In the genomic region with DNA sequence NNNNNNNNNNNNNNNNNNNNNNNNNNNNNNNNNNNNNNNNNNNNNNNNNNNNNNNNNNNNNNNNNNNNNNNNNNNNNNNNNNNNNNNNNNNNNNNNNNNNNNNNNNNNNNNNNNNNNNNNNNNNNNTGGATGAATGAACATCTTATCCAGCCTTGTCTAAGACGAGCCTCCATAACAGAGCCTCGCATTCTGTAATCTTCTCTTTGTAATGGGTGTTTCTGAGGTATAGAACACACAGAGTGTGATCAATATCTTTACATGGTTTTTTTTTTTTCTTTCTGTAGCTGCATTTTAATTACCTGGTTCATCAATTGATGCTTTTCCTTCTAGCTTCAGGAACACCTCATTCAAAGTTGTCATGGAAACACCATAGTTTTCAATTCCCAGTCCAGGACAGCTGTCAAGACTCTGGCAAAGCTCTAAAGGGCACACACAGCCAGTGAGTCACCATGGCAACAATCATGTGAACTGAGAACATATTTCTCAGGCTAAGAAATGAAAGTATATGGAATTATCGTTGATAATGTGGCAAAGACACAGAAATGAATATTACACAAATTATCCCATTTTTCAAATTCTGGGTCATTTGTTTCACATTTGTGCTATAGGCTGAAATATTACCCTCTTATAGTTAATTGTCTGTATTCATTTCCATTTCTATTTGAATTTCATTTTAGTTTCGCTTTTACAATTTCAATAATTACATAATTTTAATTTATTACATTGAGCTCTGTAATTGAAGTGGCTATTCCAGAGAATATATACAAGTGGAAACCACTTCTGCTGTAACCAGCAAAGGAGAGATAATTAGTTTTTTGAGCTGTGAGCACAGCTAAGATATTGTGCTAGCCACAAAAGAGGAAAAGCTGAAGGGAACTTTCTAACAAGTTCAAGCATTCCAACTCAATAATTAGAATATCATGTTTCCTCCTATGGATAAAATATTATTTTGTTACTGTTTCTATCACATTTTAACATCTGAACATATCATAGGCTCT, we compare ENCODE assay signal across 13 mouse cellular contexts. TPM values are rescaled to one million over a fixed set of nuclear protein-coding genes. Genes with fewer than 3 reads are reported as not detected.
DNase-seq lines count a peak whose midpoint lies in the region; ATAC-seq lines count a peak whose summit lies in the region.
"Had no signal": no experiment of that assay in that cellular context is flagged by ENCODE, and none has a peak within 500 bp of the region (broad histone marks: within the 10 kb centered on the region; RNA-seq: fewer than 3 reads in every experiment).

No protein-coding gene starts in this region.

- 0 out of 2 replicates have a peak, but pooled peaks cover 4% of the 10 kb centered on the region for H3K4me1 ChIP-seq in hindbrain, embryonic 13.5 days (replicated peaks)
- no peaks in the 10 kb centered on the region for H3K4me1 ChIP-seq in neural tube, embryonic 15.5 days

- peak; percentile 74; the same call in 1 of the 2 replicates for ATAC-seq in hindbrain, embryonic 13.5 days (ENCODE audit: low FRiP score)
- ATAC-seq in neural tube, embryonic 15.5 days (ENCODE audit: low FRiP score): peak; percentile 63; the same call in 1 of the 2 replicates
- no peak for ATAC-seq in inflammation-experienced regulatory T-cells, adult 6 months

- peak; percentile 6 to 9 for DNase-seq in left cerebral cortex, postnatal 25 days (ENCODE audit: low spot score in 2 of 2)
- DNase-seq in left cerebral cortex, adult 11 months (ENCODE audit: low spot score): no peak
- peak; percentile 13 for DNase-seq in embryo, embryonic 10.5 days (ENCODE audit: low spot score)
- DNase-seq in urinary bladder, postnatal 25 days (ENCODE audit: low spot score): no peak
- DNase-seq: heart, postnatal 36 days; spleen, adult 18-20 months; thymus, adult 18-20 months had no signal

- no peaks in the 10 kb centered on the region for H3K36me3 ChIP-seq in hindbrain, embryonic 13.5 days
- no peaks in the 10 kb centered on the region for H3K36me3 ChIP-seq in neural tube, embryonic 15.5 days

- H3K9me3 ChIP-seq in hindbrain, embryonic 13.5 days: no peaks in the 10 kb centered on the region
- no peaks in the 10 kb centered on the region for H3K9me3 ChIP-seq in neural tube, embryonic 15.5 days (replicated peaks)

- H3K4me3 ChIP-seq in hindbrain, embryonic 13.5 days: no peak overlapping the region
- no peak overlapping the region for H3K4me3 ChIP-seq in neural tube, embryonic 15.5 days (replicated peaks)
- H3K4me3 ChIP-seq: erythroblast, embryonic 14.5 days had no signal

- intact Hi-C loops in left cerebral cortex, postnatal 25 days (cut with DNase I): no loop called here

- H3K27me3 ChIP-seq in hindbrain, embryonic 13.5 days: no peaks in the 10 kb centered on the region
- no peaks in the 10 kb centered on the region for H3K27me3 ChIP-seq in neural tube, embryonic 15.5 days (replicated peaks)
- H3K27me3 ChIP-seq: CH12.LX had no signal

- peak overlapping the region; percentile 69; the same call in 1 of the 2 replicates for H3K27ac ChIP-seq in hindbrain, embryonic 13.5 days
- peak overlapping the region; percentile 51; the same call in 1 of the 2 replicates for H3K27ac ChIP-seq in neural tube, embryonic 15.5 days (replicated peaks)
- H3K27ac ChIP-seq: liver, embryonic 14.5 days had no signal

- H3K4me2 ChIP-seq in hindbrain, embryonic 13.5 days: no peak overlapping the region
- H3K4me2 ChIP-seq in neural tube, embryonic 15.5 days: no peak overlapping the region

- WGBS in hindbrain, embryonic 13.5 days: 47% methylated on average over 4 of the region's 4 CpGs
- WGBS in neural tube, embryonic 15.5 days: 44% methylated on average over 4 of the region's 4 CpGs

- H3K9ac ChIP-seq in hindbrain, embryonic 13.5 days: no peak overlapping the region
- H3K9ac ChIP-seq in neural tube, embryonic 15.5 days (replicated peaks): no peak overlapping the region
- H3K9ac ChIP-seq: liver, embryonic 14.5 days had no signal

RNA-seq across cellular contexts. Expression of a gene that starts 33.9 kb away (rescaled TPM):
- 10 to 100 TPM in 1 of 2 experiments, 1 to 10 TPM in 1; 9.4 to 10.4 TPM for total RNA-seq in left cerebral cortex, postnatal 25 days (2021)
- 1.1 and 1.3 TPM in 2 replicates for polyA plus RNA-seq in hindbrain, embryonic 13.5 days (2015; fragmentation: Nextera tagmentation; extraction: Ambion mirVana)
- polyA plus RNA-seq in neural tube, embryonic 15.5 days (2015; fragmentation: Nextera tagmentation; extraction: Ambion mirVana): 1.4 TPM in 2 replicates
- polyA plus RNA-seq in inflammation-experienced regulatory T-cells, adult 6 months (2017; shearing (Covaris generic)): not detected
- polyA plus RNA-seq: erythroblast, embryonic 14.5 days had no signal

Comparison
In these comparisons a context has a peak if more than half of its experiments do, and no peak if none do; other contexts are left out.
1. DNase-seq: peak in left cerebral cortex, postnatal 25 days (2 of 2) and embryo, embryonic 10.5 days (single experiment); none in left cerebral cortex, adult 11 months (single experiment) and urinary bladder, postnatal 25 days (single experiment).